Mouse (Mus musculus): ENCODE measurements around the gene Man1a. TPM values are rescaled to one million over a fixed set of nuclear protein-coding genes. Genes with fewer than 3 reads are reported as not detected.

The Man1a gene
- polyA plus RNA-seq, 1 experiment from 2014 or later = 11.0 TPM

DNA sequence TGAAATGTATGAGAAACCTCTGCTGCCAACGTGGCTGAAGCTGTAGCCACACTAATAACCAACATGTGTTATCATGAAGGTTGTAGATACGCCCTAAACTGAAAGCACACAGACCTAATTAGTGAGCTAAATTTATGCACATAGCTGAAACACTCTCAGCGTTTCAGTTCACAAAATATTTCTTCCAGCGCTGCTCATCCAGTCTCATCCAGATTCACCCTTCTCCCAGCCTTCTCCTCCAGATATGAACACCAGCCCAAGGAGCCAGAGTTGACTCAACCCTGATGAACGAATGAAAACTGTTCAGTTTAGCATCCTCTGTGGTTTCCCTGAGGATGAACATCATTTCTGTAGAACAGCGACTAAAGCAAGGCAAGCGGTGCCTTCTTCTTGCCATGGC lies 15.8 kb downstream of the Man1a start:
- no peak for DNase-seq (ENCODE audit: low spot score)
- WGBS = 77% methylated on average over 7 of the region's 7 CpGs

DNA sequence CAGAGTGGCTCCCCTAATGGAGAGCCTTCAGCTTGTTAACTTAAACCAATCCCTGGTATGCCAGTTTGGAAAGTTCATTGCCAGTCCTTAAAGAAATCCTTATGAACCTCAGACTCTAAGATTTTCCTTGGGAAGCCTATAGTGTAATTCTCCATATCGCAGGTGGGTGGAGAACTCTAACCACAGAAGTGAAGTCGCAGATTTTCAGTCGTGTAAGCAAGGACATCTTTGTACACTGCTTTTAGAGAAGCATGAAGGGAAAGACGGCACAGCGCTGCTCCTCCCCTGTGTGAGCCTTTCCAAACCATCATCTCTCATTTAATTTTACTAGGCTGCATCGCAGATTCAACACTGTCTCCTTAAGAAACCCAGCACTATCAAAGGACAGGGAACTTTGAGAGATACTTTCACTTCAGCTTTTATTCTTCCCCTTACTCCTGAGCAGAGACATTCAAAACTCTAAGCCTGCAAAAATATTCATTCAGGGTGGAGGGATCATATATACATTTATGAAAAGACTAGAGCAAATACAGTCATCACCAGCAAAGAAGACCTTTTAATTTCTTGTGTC lies 16.6 kb downstream of the Man1a start:
- TF ChIP-seq CTCF (IDR thresholded peaks at IDR 0.05; ENCODE audit: low read depth) (peak; percentile 70), EP300 (optimal IDR thresholded peaks at IDR 0.05) (no peak)
- no peaks in the 10 kb centered on the region for H3K27me3 ChIP-seq (ENCODE audit: control insufficient read depth, insufficient read depth, low read length)
- H3K9ac ChIP-seq (ENCODE audit: low read length) = no peak overlapping the region
- H3K4me2 ChIP-seq (replicated peaks; ENCODE audit: low read depth) = no peak overlapping the region
- H3K4me3 ChIP-seq (ENCODE audit: low read depth, low read length) = no peak overlapping the region
- 33% methylated on average over 6 of the region's 6 CpGs for WGBS
- no peak overlapping the region for H3K27ac ChIP-seq (replicated peaks)
- H3K36me3 ChIP-seq (ENCODE audit: control insufficient read depth, insufficient read depth, low read length) = no peaks in the 10 kb centered on the region
- H3K4me1 ChIP-seq (replicated peaks; ENCODE audit: control insufficient read depth, insufficient read depth) = no peaks in the 10 kb centered on the region
- ATAC-seq (ENCODE audit: low FRiP score, low TSS enrichment) = no peak
- no peaks in the 10 kb centered on the region for H3K9me3 ChIP-seq (ENCODE audit: control insufficient read depth, low read length)
- no peak for DNase-seq (ENCODE audit: low spot score)

More for the DNA sequence above, 15.8 kb downstream of the Man1a start:
- Histone ChIP-seq H3K4me3 (ENCODE audit: low read depth, low read length) (no peak overlapping the region), H3K9me3 (ENCODE audit: control insufficient read depth, low read length) (no peaks in the 10 kb centered on the region), H3K9ac (ENCODE audit: low read length) (no peak overlapping the region), H3K27ac (replicated peaks) (no peak overlapping the region), H3K27me3 (ENCODE audit: control insufficient read depth, insufficient read depth, low read length) (no peaks in the 10 kb centered on the region), H3K4me2 (replicated peaks; ENCODE audit: low read depth) (no peak overlapping the region), H3K36me3 (ENCODE audit: control insufficient read depth, insufficient read depth, low read length) (no peaks in the 10 kb centered on the region), H3K4me1 (replicated peaks; ENCODE audit: control insufficient read depth, insufficient read depth) (no peaks in the 10 kb centered on the region)
- TF ChIP-seq CTCF (IDR thresholded peaks at IDR 0.05; ENCODE audit: low read depth) (no peak), EP300 (optimal IDR thresholded peaks at IDR 0.05) (no peak)
- no peak for ATAC-seq (ENCODE audit: low FRiP score, low TSS enrichment)

DNA sequence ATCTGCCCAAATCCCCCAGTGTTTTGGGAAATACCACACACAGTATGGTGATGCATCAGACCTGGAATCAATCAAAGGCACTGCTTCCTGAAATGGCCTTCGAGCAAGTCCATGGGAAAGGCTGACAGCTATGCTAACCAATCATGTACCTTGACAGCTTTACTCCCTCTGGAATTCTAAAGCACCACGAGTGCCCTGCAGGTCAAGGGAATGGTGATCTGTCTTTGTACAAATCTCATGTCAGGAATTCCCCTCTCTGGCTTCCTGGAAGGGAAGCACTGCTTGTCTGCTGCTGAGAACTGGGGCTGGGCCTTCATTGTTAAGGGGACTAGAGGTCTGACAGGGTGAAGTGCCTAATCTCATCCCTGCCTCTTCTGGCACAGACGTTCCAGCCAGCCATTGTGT lies 17.3 kb downstream of the Man1a start:
- no peaks in the 10 kb centered on the region for H3K9me3 ChIP-seq (ENCODE audit: control insufficient read depth, low read length)
- no peak overlapping the region for H3K4me2 ChIP-seq (replicated peaks; ENCODE audit: low read depth)
- 28% methylated on average over 3 of the region's 3 CpGs for WGBS
- no peak overlapping the region for H3K9ac ChIP-seq (ENCODE audit: low read length)
- peak; percentile 26; the same call in 1 of the 2 replicates for ATAC-seq (ENCODE audit: low FRiP score, low TSS enrichment)
- no peaks in the 10 kb centered on the region for H3K4me1 ChIP-seq (replicated peaks; ENCODE audit: control insufficient read depth, insufficient read depth)
- no peaks in the 10 kb centered on the region for H3K27me3 ChIP-seq (ENCODE audit: control insufficient read depth, insufficient read depth, low read length)
- H3K4me3 ChIP-seq (ENCODE audit: low read depth, low read length) = no peak overlapping the region
- no peak for TF ChIP-seq EP300 (optimal IDR thresholded peaks at IDR 0.05)
- no peak for TF ChIP-seq CTCF (IDR thresholded peaks at IDR 0.05; ENCODE audit: low read depth)
- no peak overlapping the region for H3K27ac ChIP-seq (replicated peaks)
- no peak for DNase-seq (ENCODE audit: low spot score)
- no peaks in the 10 kb centered on the region for H3K36me3 ChIP-seq (ENCODE audit: control insufficient read depth, insufficient read depth, low read length)

DNA sequence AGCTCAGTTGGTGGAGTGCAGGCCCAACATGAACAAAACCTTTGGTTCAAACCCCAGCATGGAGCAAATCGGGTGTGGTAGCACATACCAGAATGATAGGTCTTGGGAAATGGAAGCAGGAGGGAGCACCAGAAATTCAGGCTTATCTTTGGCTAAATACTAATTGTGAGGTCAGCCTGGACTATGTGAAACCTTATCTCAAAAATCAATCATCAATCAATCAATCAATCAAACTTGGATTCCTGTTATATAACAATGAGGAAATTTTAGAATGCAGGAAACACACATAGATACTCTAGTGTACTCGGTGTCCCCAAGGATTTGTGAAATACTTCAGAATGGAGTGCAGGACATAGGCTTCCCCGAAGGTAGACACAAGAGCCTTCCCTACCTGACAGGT lies 17.8 kb downstream of the Man1a start:
- Histone ChIP-seq H3K27me3 (ENCODE audit: control insufficient read depth, insufficient read depth, low read length) (no peaks in the 10 kb centered on the region), H3K4me1 (replicated peaks; ENCODE audit: control insufficient read depth, insufficient read depth) (no peaks in the 10 kb centered on the region), H3K9me3 (ENCODE audit: control insufficient read depth, low read length) (no peaks in the 10 kb centered on the region), H3K36me3 (ENCODE audit: control insufficient read depth, insufficient read depth, low read length) (no peaks in the 10 kb centered on the region), H3K27ac (replicated peaks) (no peak overlapping the region), H3K4me2 (replicated peaks; ENCODE audit: low read depth) (no peak overlapping the region), H3K4me3 (ENCODE audit: low read depth, low read length) (no peak overlapping the region), H3K9ac (ENCODE audit: low read length) (no peak overlapping the region)
- DNase-seq (ENCODE audit: low spot score) (no peak), ATAC-seq (ENCODE audit: low FRiP score, low TSS enrichment) (no peak)
- WGBS = 63% methylated on average over 3 of the region's 3 CpGs
- TF ChIP-seq CTCF (IDR thresholded peaks at IDR 0.05; ENCODE audit: low read depth) (no peak), EP300 (optimal IDR thresholded peaks at IDR 0.05) (no peak)

DNA sequence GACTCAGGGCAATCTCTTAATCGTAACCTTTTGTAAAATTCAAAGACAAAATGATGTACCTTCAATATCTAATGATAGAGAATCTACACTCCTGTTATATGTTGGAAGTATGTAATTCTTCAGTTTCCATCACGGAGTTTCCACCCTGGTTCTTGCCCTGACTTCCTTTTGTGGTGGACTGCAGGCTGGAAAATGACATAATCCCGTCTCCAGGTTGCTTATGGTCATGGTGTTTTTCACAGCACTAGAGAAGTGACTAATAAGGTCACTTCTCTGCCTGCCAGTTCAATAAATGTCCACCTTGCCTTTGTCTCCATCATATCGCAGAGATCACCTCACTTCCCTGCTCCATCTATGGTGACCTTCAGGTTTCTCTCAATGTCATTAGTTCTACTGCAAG lies 22.2 kb downstream of the Man1a start:
- Histone ChIP-seq H3K4me3 (ENCODE audit: low read depth, low read length) (no peak overlapping the region), H3K4me1 (replicated peaks; ENCODE audit: control insufficient read depth, insufficient read depth) (no peaks in the 10 kb centered on the region), H3K4me2 (replicated peaks; ENCODE audit: low read depth) (no peak overlapping the region), H3K36me3 (ENCODE audit: control insufficient read depth, insufficient read depth, low read length) (no peaks in the 10 kb centered on the region), H3K9me3 (ENCODE audit: control insufficient read depth, low read length) (no peaks in the 10 kb centered on the region), H3K9ac (ENCODE audit: low read length) (no peak overlapping the region), H3K27me3 (ENCODE audit: control insufficient read depth, insufficient read depth, low read length) (no peaks in the 10 kb centered on the region), H3K27ac (replicated peaks) (no peak overlapping the region)
- TF ChIP-seq EP300 (optimal IDR thresholded peaks at IDR 0.05) = no peak
- no peak for TF ChIP-seq CTCF (IDR thresholded peaks at IDR 0.05; ENCODE audit: low read depth)
- no peak for ATAC-seq (ENCODE audit: low FRiP score, low TSS enrichment)
- DNase-seq (ENCODE audit: low spot score) = no peak
- WGBS = 85% methylated on average over 4 of the region's 4 CpGs

DNA sequence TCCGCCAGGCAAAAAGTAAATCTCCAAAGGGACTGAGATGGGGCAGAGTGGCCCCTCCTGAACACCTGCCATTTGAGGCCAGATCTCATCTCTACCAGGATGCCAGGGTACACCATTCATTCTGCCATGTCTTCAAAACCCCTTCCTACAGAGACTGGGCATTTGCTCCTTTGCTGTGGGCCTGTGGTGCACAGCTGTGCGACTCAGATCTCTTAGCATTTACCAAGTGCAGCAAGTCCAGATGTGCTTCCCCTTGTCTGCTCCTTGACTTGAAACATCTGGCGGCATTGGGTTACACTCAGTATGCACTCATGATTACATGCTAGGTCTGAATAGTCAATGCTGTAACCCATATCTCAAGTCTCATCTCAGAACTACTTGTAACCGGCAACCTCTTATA lies 28.5 kb downstream of the Man1a start:
- H3K4me1 ChIP-seq (replicated peaks; ENCODE audit: control insufficient read depth, insufficient read depth) = no peaks in the 10 kb centered on the region
- H3K4me2 ChIP-seq (replicated peaks; ENCODE audit: low read depth) = no peak overlapping the region
- no peaks in the 10 kb centered on the region for H3K36me3 ChIP-seq (ENCODE audit: control insufficient read depth, insufficient read depth, low read length)
- 61% methylated on average over 4 of the region's 4 CpGs for WGBS
- H3K9me3 ChIP-seq (ENCODE audit: control insufficient read depth, low read length) = no peaks in the 10 kb centered on the region
- no peak for DNase-seq (ENCODE audit: low spot score)
- peak; percentile 38; the same call in 1 of the 2 replicates for ATAC-seq (ENCODE audit: low FRiP score, low TSS enrichment)
- H3K9ac ChIP-seq (ENCODE audit: low read length) = no peak overlapping the region
- TF ChIP-seq EP300 (optimal IDR thresholded peaks at IDR 0.05) (no peak), CTCF (IDR thresholded peaks at IDR 0.05; ENCODE audit: low read depth) (no peak)
- H3K27ac ChIP-seq (replicated peaks) = no peak overlapping the region
- H3K4me3 ChIP-seq (ENCODE audit: low read depth, low read length) = no peak overlapping the region
- no peaks in the 10 kb centered on the region for H3K27me3 ChIP-seq (ENCODE audit: control insufficient read depth, insufficient read depth, low read length)

Data from stomach, postnatal 0 days (tissue).